Mouse (Mus musculus): Measurements from ENCODE around the gene Olfr507. TPM values are rescaled to one million over a fixed set of nuclear protein-coding genes. Genes with fewer than 3 reads are reported as not detected.
"Not testable (repeated sequence)": the region's sequence is repeated elsewhere in the genome, so short reads cannot be mapped to it uniquely, and the experiment has no call there.

Olfr507 gene
- total RNA-seq (2021): not detected
- long read RNA-seq, experiment 1: 0 reads
- long read RNA-seq, experiment 2: 0 reads

- no peak for TF ChIP-seq CTCF (conservative IDR thresholded peaks at IDR 0.05)
- DNase-seq (ENCODE audit: low spot score in 2 of 2): no peak
- Histone ChIP-seq H3K4me3 (no peak within 1 kb of the TSS), H3K27ac (no peak within 1 kb of the TSS)
Measured at GRCm38 (mm10) chr7:108621514-108621913, at the start of gene Olfr507. Gene Olfr507 (plus strand): TSS chr7:108621814.

GRCm38 (mm10) chr7:108589797-108590196 lies 31.8 kb upstream of the Olfr507 start:
- no peak overlapping the region for H3K4me3 ChIP-seq
- TF ChIP-seq CTCF (conservative IDR thresholded peaks at IDR 0.05): no peak
- H3K27ac ChIP-seq: no peak overlapping the region
- DNase-seq (ENCODE audit: low spot score in 2 of 2): no peak

DNA sequence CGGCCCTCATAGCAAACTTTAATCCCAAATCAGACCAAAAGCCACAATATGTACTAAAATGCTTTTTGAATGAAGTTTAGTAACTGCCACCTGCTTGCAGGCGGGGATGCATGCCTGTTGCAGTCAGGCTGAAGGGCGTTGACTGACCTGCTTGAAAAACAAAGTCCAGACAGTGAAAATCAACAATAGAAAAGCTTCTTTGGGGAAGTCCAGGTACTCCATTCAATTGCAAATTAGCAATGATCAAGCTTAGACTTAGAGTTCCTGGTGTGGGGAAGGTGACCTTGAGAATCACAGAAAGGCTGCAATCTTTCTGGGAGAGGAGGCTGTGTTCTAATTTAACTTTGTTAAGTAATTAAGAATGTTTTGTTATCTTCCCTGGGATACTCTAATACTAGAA lies 19.7 kb upstream of the Olfr507 start:
- not testable (repeated sequence) for H3K27ac ChIP-seq; DNase-seq (ENCODE audit: low spot score in 2 of 2); H3K4me3 ChIP-seq

DNA sequence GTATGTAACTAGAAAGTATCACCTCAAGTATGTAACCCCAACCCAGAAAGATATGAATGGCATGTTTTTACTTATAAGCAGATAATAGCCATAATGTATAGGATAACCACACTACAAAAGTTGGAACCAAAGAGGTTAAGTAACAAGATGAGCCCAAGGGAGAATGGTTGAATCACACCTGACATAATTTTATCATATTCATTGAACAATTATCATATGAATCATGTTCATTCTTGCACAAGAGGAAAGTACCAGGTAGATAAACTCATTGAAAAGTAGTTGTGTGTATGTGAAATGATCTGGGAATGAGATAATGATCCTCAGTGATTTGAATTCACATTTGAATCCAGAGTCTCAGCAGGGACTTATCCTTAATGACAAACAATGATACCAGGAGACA lies 11.1 kb upstream of the Olfr507 start, which contains the start of gene Olfr506:
Gene Olfr506, plus strand, starts transcription at position 301 of the 400 bp plus-strand sequence.
- Histone ChIP-seq H3K4me3 (no peak within 1 kb of the TSS), H3K27ac (no peak within 1 kb of the TSS)
- no peak for DNase-seq (ENCODE audit: low spot score in 2 of 2)
- TF ChIP-seq CTCF (conservative IDR thresholded peaks at IDR 0.05): no peak

DNA sequence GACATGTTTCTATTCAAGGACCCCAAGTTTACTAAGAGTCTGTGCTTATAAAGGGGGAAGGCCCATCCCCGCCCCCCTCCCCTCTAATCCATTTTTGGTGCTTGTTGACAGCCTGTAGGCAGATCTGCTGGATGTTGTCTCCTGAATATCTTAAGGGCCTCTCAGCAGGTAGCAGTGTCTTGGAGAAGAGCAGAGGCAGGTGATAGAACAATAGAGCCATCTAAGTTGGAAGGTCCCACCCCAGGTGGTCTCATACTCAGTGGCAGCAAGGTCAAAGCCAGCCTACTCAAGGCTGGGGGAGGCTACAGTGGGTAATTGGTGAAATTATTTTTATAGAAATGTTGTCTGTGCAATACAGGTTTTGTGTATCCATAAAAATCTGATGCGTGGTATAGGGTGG lies 7.5 kb upstream of the Olfr507 start:
- TF ChIP-seq CTCF (conservative IDR thresholded peaks at IDR 0.05): no peak
- Histone ChIP-seq H3K27ac (no peak overlapping the region), H3K4me3 (no peak overlapping the region)
- no peak for DNase-seq (ENCODE audit: low spot score in 2 of 2)

- not testable (repeated sequence) for H3K27ac ChIP-seq; H3K4me3 ChIP-seq; DNase-seq (ENCODE audit: low spot score in 2 of 2)
Measured at GRCm38 (mm10) chr7:108616781-108617180, 4.8 kb upstream of the Olfr507 start.

DNA sequence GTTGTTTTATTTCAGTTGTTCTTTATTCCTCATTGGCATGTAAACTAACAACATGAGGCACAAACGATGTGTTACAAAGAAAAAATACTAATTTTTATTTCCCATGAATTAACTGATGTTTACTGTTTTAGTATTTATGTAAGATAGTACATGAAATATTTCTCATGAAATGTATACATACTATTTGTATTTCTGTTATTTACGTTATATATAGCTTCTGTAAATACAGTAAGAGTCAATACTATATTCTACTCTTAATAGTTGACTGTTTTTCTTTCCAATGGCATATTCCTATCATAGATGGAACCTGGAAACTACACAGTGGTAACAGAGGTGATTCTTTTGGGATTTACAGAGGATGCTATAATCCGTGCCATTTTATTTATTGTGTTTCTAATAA lies 8.1 kb downstream of the Olfr507 start, which contains the start of gene Olfr508:
Gene Olfr508, plus strand, starts transcription at position 301 of the 400 bp plus-strand sequence.
- Histone ChIP-seq H3K27ac (no peak within 1 kb of the TSS), H3K4me3 (no peak within 1 kb of the TSS)
- DNase-seq (ENCODE audit: low spot score in 2 of 2): no peak
- no peak for TF ChIP-seq CTCF (conservative IDR thresholded peaks at IDR 0.05)

DNA sequence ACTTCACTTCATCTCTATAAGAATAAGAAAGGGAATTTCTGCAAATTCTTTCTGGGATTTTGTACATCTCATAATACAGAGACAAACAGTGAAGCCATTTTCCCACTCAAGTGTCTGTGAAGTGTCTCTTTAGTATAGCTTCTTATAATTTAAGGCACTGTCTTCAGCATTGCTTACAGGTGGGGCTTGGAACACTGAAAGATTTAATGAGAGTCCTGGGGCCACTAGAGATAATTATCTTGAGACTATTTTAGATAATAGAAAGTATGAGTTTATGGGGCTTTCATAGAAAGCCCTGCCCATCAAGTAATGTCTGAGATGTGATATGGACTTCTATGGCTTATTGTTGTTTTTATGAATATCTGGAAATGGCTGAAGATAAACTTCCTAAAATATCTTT lies 30.2 kb downstream of the Olfr507 start, which contains the start of gene Olfr509:
Gene Olfr509, minus strand, starts transcription at position 101 of the 400 bp plus-strand sequence.
- no peak within 1 kb of the TSS for H3K4me3 ChIP-seq
- no peak for TF ChIP-seq CTCF (conservative IDR thresholded peaks at IDR 0.05)
- no peak within 1 kb of the TSS for H3K27ac ChIP-seq
- DNase-seq (ENCODE audit: low spot score in 2 of 2): no peak

GRCm38 (mm10) chr7:108662419-108662818 lies 40.8 kb downstream of the Olfr507 start:
- DNase-seq (ENCODE audit: low spot score in 2 of 2): no peak
- H3K4me3 ChIP-seq: no peak overlapping the region
- H3K27ac ChIP-seq: no peak overlapping the region
- no peak for TF ChIP-seq CTCF (conservative IDR thresholded peaks at IDR 0.05)

GRCm38 (mm10) chr7:108666118-108666517 lies 44.5 kb downstream of the Olfr507 start, which contains the start of gene Olfr510:
Gene Olfr510 (plus strand): TSS chr7:108666418.
- H3K4me3 ChIP-seq: no peak within 1 kb of the TSS
- TF ChIP-seq CTCF (conservative IDR thresholded peaks at IDR 0.05): no peak
- H3K27ac ChIP-seq: no peak within 1 kb of the TSS
- DNase-seq (ENCODE audit: low spot score in 2 of 2): no peak

- no peak overlapping the region for H3K4me3 ChIP-seq
- no peak for DNase-seq (ENCODE audit: low spot score in 2 of 2)
- H3K27ac ChIP-seq: no peak overlapping the region
- TF ChIP-seq CTCF (conservative IDR thresholded peaks at IDR 0.05): no peak
Measured at GRCm38 (mm10) chr7:108671058-108671457, 49.4 kb downstream of the Olfr507 start.

Other genes with a start within 250 kb of the Olfr507 start
- not detected for gene Olfr495, start 228.6 kb upstream of the Olfr507 start, total RNA-seq (2021)
- not detected for gene Olfr497, start 201.4 kb upstream of the Olfr507 start, total RNA-seq (2021)
- gene Olfr498, start 156.5 kb upstream of the Olfr507 start, total RNA-seq (2021): not detected
- not detected for gene Olfr502, start 96.7 kb upstream of the Olfr507 start, total RNA-seq (2021)
- not detected for gene Olfr503, start 77.3 kb upstream of the Olfr507 start, total RNA-seq (2021)
- gene Olfr504, start 56.0 kb upstream of the Olfr507 start, total RNA-seq (2021): not detected
- not detected for gene Olfr506, start 11.0 kb upstream of the Olfr507 start, total RNA-seq (2021)
- gene Olfr508, start 8.2 kb downstream of the Olfr507 start, total RNA-seq (2021): not detected
- not detected for gene Olfr509, start 30.1 kb downstream of the Olfr507 start, total RNA-seq (2021)
- not detected for gene Olfr510, start 44.6 kb downstream of the Olfr507 start, total RNA-seq (2021)
- gene Olfr512, start 91.5 kb downstream of the Olfr507 start, total RNA-seq (2021): not detected
- gene Olfr513, start 129.2 kb downstream of the Olfr507 start, total RNA-seq (2021): not detected
- gene Olfr514, start 204.2 kb downstream of the Olfr507 start, total RNA-seq (2021): not detected
- not detected for gene Olfr516, start 228.7 kb downstream of the Olfr507 start, total RNA-seq (2021)